Mouse (Mus musculus) heart, adult 18-20 months (tissue): ENCODE measurements around the gene Hhatl. TPM values are rescaled to one million over a fixed set of nuclear protein-coding genes. Genes with fewer than 3 reads are reported as not detected.

Experiments used
- DNase-seq, 2 experiments: peaks; one replicate each; pipeline ENCODE4 v3.0.0; 2021 to 2022; ENCODE audit warnings: mixed read lengths in 1 of 2
- total RNA-seq, 2 experiments: library from RNA; stranded (reverse); gene quantifications; 2 replicates each; pipeline ENCODE4 v1.2.3; 2021

Gene Hhatl
- total RNA-seq, 2 experiments from 2014 or later, result 95.1 to 119 TPM

- DNase-seq, result peak; percentile 73 to 78
These were observed 31.8 kb downstream of the Hhatl start for GRCm38 (mm10) chr9:121760271-121761090.

DNA sequence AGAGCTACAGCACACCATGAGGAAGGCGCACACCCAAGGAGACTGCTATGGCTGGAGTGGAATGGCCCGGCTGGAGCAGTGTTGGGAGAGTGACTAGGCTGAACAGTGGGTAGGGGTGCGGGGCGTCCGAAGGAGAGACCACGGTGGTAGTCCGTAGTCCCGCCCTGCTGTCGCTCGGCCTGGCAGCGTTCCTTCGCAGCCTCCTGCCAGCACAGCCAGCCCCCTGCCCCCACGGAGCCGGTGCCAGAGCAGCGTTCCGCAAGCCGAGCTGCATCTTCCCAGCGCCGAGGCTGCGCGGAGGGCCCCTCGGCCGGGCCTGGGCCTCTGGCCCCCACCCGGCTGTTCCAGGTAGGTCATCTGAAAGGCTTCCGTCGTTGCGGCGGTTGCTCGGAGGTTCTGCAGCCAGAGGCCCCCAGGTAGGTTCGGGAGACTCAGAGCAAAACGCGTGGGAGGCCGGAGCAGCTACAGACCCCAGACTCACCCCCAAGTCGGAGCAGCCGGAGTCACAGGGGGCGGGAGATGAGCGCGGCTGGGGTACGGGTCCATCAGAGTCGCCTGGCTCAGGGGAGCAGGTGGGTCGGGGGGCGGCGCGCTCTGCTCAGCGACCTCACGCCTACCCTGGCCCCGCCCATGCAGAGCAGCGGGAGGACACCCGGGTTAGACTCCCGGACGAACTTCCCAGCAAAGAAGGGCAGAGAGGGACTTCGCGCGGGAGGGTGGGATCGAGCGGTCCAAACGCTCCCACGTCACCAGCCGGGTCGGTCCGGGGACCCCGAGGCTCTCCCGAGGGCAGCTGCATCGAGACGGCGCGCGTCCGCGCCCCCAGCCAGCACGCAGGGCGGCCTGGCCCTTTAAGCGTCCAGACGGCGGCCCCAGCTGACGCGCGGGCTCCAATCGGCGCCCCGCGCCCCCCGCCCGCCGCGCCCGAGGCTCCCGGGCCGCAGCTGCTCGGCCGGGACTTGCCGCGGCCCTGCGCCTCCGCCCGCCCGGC, 32.9 kb downstream of the Hhatl start, which contains the start of gene Zfp651:
TSS of gene Zfp651 (plus strand) at position 240 of the 991 bp plus-strand sequence.
- peak; percentile 58 to 66 for DNase-seq

DNA sequence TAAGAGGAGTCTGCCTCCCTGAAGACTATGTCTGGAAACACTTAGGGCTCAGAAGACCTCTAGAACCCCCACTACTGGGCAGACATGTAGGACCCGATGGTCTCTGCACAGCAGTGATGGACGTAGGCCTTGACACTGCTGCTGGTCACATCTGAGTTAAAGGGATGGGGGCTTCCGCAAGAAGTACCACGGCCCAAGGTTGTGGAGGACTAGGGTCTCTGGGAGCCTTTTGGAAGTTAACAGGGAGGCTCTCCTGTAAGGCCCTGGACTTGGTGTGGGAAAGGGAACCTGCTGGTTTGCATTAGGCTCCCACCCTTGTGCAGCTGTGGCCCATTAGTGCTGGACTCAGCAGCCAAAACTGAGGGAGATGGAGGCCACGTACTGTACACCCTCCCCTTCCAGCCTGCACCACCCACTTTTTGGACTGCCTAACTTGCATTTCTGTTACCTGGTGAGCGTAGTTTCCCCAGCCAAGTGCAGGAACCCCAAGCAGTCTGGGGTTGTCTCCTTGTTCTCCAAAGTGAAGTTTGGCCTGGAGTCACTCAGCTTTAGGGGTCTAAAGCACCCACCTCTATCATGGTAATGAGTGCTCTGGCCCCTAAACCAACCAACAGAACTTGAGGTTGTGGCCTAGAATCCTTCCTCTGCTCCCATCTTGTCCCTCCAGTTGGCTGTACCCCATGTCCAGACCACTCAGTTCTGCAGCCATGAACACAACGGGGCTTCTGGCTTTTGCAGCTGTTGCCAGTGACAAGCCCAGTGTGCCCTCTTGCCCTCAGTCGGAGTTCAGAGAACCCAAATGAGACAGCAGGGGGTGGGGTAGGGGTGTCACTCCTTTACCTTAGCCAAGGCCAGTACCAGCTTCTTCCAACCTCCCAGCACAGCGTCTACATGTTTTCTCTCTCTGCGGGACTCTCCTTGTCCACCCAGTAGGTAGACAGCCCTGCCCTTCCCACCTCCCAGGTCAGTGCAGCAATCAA, 34.2 kb downstream of the Hhatl start:
- peak in 1 of 2 experiments; percentile 35 for DNase-seq

GRCm38 (mm10) chr9:121757432-121757831, 34.9 kb downstream of the Hhatl start:
- DNase-seq, result peak in 1 of 2 experiments; percentile 25

GRCm38 (mm10) chr9:121756785-121757184, 35.5 kb downstream of the Hhatl start:
- no peak for DNase-seq

- DNase-seq, result no peak
These were observed 37.7 kb downstream of the Hhatl start for GRCm38 (mm10) chr9:121754624-121755023.

DNA sequence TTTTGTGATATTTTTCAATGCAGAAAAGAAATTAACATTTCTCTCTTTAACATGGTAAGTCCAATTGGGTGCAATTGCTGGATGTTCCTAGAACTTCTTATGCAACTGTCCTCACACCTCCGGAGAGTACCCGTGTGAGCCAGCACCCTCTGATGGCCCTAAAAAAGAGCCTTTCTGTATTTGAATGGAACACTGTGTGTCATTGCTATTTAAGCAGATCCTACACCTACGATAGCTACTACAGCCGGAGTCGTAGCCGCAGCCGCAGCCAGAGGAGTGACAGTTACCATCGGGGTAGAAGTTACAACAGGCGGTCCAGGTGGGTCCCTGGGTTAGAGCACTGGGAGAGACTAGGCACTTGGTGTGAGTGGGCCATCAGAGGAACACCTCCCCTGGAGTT, 39.5 kb downstream of the Hhatl start:
- DNase-seq, result no peak

- DNase-seq, result no peak
These were observed 48.3 kb downstream of the Hhatl start for GRCm38 (mm10) chr9:121744051-121744450.

- DNase-seq, result no peak
These were observed 51.1 kb downstream of the Hhatl start for GRCm38 (mm10) chr9:121741168-121741567.

- DNase-seq, result no peak
These were observed 51.8 kb downstream of the Hhatl start for GRCm38 (mm10) chr9:121740490-121740889.

Other genes starting within 250 kb of the Hhatl start
- not detected for gene Lyzl4, start 150.4 kb downstream of the Hhatl start, total RNA-seq
- gene Vipr1, start 149.8 kb downstream of the Hhatl start, total RNA-seq, result 1 to 10 TPM; 1.3 to 1.7 TPM
- gene Sec22c, start 87.0 kb downstream of the Hhatl start, total RNA-seq, result 1 to 10 TPM; 5.2 to 6.2 TPM
- gene Ss18l2, start 82.2 kb downstream of the Hhatl start, total RNA-seq, result 100 to 1,000 TPM; 117 to 129 TPM
- 10 to 100 TPM; 26.2 to 32.4 TPM for gene Nktr, start 73.3 kb downstream of the Hhatl start, total RNA-seq
- gene Zfp651, start 33.2 kb downstream of the Hhatl start, total RNA-seq, result 100 to 1,000 TPM; 108 to 109 TPM
- gene Klhl40, start 14.9 kb downstream of the Hhatl start, total RNA-seq, result 10 to 100 TPM; 17.8 to 20.5 TPM
- under 1 TPM in 1 of 2 experiments, not detected in 1; 0.36 TPM for gene Ccdc13, start 47.0 kb upstream of the Hhatl start, total RNA-seq
- 100 to 1,000 TPM; 202 to 214 TPM for gene Higd1a, start 65.9 kb upstream of the Hhatl start, total RNA-seq
- gene Ackr2, start 105.8 kb upstream of the Hhatl start, total RNA-seq, result 1 to 10 TPM; 1.2 to 1.4 TPM
- gene Cyp8b1, start 123.8 kb upstream of the Hhatl start, total RNA-seq, result not detected
- gene Fam198a, start 158.5 kb upstream of the Hhatl start, total RNA-seq, result under 1 TPM; 0.26 to 0.47 TPM
- gene Pomgnt2, start 204.6 kb upstream of the Hhatl start, total RNA-seq, result 10 to 100 TPM; 14.7 to 16.6 TPM